Mouse (Mus musculus): ENCODE data around the gene Nfx1.

Nfx1 gene

DNA sequence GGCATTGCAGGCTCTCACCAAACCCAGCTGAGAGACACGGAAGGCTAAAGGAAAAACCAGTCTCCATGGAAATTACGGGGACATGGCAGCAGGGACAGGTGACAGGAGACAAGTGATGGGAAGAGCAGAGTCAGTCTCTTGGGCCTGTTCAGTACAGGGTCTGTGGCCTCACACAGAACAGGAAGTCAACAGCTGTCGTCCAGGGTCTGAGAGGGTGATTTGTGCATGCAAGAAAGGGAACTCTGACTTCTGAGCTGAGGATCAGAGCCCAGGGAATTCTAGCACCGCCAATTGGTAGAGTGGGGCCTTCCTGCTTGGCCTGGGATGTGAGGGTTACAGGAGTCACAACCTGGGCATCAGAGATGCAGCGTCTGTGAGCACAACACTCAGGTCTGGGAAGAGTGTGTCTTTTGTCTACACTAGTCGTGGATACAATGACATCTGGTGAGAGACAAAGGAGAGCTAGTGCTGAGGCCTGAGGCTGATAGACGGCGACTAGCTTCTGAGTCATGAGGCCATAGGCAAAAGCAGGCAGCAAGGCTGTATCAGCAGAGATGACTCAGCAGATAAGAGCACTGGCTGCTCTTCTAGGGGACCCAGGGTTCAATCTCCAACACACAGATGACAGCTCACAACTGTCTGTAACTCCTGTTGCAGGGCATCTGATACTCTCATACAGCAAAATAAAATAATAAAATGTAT is 55.5 kb downstream of the Nfx1 start:
- no peak for TF ChIP-seq NANOG (IDR thresholded peaks at IDR 0.05; ENCODE audit: borderline replicate concordance, low read length)
- TF ChIP-seq POU5F1 (IDR thresholded peaks at IDR 0.05; ENCODE audit: borderline replicate concordance, low read length) = no peak
- TF ChIP-seq CTCF (conservative IDR thresholded peaks at IDR 0.05; ENCODE audit: low read length) = no peak
- Histone ChIP-seq H3K36me3 (ENCODE audit: insufficient read depth, low read length) (peaks cover 77% of the 10 kb centered on the region), H3K4me3 (replicated peaks; ENCODE audit: low read length) (no peak overlapping the region), H3K9me3 (ENCODE audit: low read length) (no peaks in the 10 kb centered on the region), H3K27me3 (ENCODE audit: insufficient read depth, low read length) (no peaks in the 10 kb centered on the region), H3K4me1 (replicated peaks; ENCODE audit: low read depth, low read length) (peaks cover 50% of the 10 kb centered on the region)

DNA sequence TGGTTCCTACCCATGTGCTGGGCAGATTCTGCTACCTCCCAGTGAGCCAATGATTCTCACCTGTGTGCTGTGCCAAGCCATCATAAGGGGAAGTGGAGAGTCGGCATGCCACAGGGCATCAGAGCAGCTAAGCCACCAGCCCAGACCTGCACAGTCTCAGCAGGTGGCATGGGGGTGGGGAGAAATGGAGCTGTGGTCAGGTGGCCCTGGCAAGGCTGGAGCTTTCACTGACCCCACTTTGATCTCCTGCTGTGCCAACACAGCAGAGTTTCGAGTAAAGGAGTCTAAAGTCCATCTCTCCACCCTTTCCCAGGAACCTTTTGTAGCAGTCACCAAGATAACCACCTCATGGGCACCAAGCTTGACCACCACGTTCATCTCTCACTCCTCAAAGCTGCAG is 57.2 kb downstream of the Nfx1 start:
- peaks cover 61% of the 10 kb centered on the region for H3K36me3 ChIP-seq (ENCODE audit: insufficient read depth, low read length)
- H3K4me3 ChIP-seq (replicated peaks; ENCODE audit: low read length) = no peak overlapping the region
- no peaks in the 10 kb centered on the region for H3K27me3 ChIP-seq (ENCODE audit: insufficient read depth, low read length)
- TF ChIP-seq NANOG (IDR thresholded peaks at IDR 0.05; ENCODE audit: borderline replicate concordance, low read length) (no peak), CTCF (conservative IDR thresholded peaks at IDR 0.05; ENCODE audit: low read length) (no peak), POU5F1 (IDR thresholded peaks at IDR 0.05; ENCODE audit: borderline replicate concordance, low read length) (no peak)
- H3K4me1 ChIP-seq (replicated peaks; ENCODE audit: low read depth, low read length) = peaks cover 65% of the 10 kb centered on the region
- no peaks in the 10 kb centered on the region for H3K9me3 ChIP-seq (ENCODE audit: low read length)

DNA sequence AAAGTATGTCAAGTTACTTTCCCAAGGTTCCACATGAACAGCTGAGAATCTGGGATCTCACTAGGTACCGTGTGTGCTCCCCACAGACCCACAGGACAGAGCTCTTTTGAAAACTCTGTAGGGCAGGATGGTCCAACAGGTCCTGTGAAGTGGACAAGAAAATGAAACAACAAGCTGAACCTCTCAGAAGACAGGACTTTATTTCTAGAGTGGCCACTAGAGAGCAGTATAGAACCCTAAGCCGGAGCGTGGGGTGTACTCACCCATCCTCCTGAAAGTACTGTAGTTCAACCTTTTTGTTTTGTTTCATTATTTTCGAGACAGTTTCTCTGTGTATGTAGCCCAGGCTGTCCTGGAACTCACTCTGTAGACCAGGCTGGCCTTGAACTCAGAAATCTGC is 57.6 kb downstream of the Nfx1 start:
- no peak overlapping the region for H3K4me3 ChIP-seq (replicated peaks; ENCODE audit: low read length)
- peaks cover 62% of the 10 kb centered on the region for H3K4me1 ChIP-seq (replicated peaks; ENCODE audit: low read depth, low read length)
- TF ChIP-seq CTCF (conservative IDR thresholded peaks at IDR 0.05; ENCODE audit: low read length) = peak; percentile 63
- TF ChIP-seq NANOG (IDR thresholded peaks at IDR 0.05; ENCODE audit: borderline replicate concordance, low read length) = no peak
- no peak for TF ChIP-seq POU5F1 (IDR thresholded peaks at IDR 0.05; ENCODE audit: borderline replicate concordance, low read length)
- H3K9me3 ChIP-seq (ENCODE audit: low read length) = no peaks in the 10 kb centered on the region
- peaks cover 58% of the 10 kb centered on the region for H3K36me3 ChIP-seq (ENCODE audit: insufficient read depth, low read length)
- H3K27me3 ChIP-seq (ENCODE audit: insufficient read depth, low read length) = no peaks in the 10 kb centered on the region

DNA sequence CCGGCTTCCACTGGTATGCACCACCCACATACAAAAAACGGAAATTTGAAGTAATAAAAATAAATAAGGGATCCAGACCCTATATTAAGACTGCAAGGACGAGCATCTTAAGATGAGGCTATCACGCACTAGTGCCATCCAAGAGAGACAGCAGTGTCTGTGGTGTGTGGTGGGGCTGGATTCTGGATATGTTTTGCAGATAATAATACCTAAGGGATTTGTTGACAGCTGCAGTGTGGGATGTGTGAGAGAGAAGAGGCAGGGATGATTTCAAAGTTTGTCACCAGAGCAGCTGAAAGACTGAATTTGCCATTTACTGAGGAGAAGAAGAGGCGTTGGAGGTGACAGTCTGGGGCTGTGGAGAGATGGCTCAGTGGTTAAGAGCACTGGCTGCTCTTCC is 58.7 kb downstream of the Nfx1 start:
- Histone ChIP-seq H3K4me1 (replicated peaks; ENCODE audit: low read depth, low read length) (peaks cover 52% of the 10 kb centered on the region), H3K36me3 (ENCODE audit: insufficient read depth, low read length) (peaks cover 47% of the 10 kb centered on the region), H3K9me3 (ENCODE audit: low read length) (no peaks in the 10 kb centered on the region), H3K27me3 (ENCODE audit: insufficient read depth, low read length) (no peaks in the 10 kb centered on the region), H3K4me3 (replicated peaks; ENCODE audit: low read length) (no peak overlapping the region)
- no peak for TF ChIP-seq NANOG (IDR thresholded peaks at IDR 0.05; ENCODE audit: borderline replicate concordance, low read length)
- no peak for TF ChIP-seq POU5F1 (IDR thresholded peaks at IDR 0.05; ENCODE audit: borderline replicate concordance, low read length)
- TF ChIP-seq CTCF (conservative IDR thresholded peaks at IDR 0.05; ENCODE audit: low read length) = no peak

DNA sequence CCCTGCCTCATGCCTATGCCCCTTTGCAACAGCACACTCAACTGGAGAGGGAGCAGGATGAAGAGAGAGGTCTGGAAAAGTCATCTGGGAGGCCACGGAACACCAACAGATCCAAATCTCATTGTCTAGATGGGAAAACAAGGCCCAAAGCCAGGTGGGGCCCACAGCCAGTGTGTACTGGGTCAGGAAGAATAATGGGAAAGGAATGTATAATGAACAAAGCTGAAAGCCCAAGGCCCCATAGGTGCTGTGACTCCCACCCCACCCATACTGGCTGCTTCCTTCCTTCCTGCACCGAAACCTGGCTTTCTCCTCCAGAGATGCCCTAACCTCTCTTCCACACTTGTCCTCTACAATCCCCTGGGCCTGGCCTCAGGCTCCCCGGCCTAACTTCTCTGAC is 60.5 kb downstream of the Nfx1 start:
- Histone ChIP-seq H3K27me3 (ENCODE audit: insufficient read depth, low read length) (no peaks in the 10 kb centered on the region), H3K9me3 (ENCODE audit: low read length) (no peaks in the 10 kb centered on the region), H3K4me1 (replicated peaks; ENCODE audit: low read depth, low read length) (peaks cover 46% of the 10 kb centered on the region), H3K36me3 (ENCODE audit: insufficient read depth, low read length) (peaks cover 29% of the 10 kb centered on the region), H3K4me3 (replicated peaks; ENCODE audit: low read length) (no peak overlapping the region)
- TF ChIP-seq NANOG (IDR thresholded peaks at IDR 0.05; ENCODE audit: borderline replicate concordance, low read length) = no peak
- no peak for TF ChIP-seq CTCF (conservative IDR thresholded peaks at IDR 0.05; ENCODE audit: low read length)
- TF ChIP-seq POU5F1 (IDR thresholded peaks at IDR 0.05; ENCODE audit: borderline replicate concordance, low read length) = no peak

DNA sequence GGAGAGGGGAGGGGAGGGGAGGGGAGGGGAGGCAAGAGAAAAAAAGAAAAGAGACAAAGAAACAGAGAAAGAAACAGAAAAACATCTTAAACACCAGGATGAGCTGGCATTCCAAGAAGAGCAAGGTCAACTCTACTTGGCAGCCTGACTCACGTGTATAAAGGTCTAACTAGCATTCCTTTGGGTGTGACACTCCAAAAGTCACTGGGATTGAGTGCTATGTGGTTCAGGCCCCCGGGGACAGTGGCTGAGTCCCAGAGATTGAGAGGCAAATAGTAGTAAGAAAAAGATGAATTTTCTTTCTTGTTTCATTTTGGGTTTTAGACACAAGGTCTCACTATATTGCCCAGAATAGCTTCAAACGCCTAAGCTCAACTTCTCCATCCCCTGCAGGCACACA is 67.2 kb downstream of the Nfx1 start:
- H3K36me3 ChIP-seq (ENCODE audit: insufficient read depth, low read length) = no peaks in the 10 kb centered on the region
- no peaks in the 10 kb centered on the region for H3K27me3 ChIP-seq (ENCODE audit: insufficient read depth, low read length)
- no peaks in the 10 kb centered on the region for H3K9me3 ChIP-seq (ENCODE audit: low read length)
- TF ChIP-seq CTCF (conservative IDR thresholded peaks at IDR 0.05; ENCODE audit: low read length) (no peak), POU5F1 (IDR thresholded peaks at IDR 0.05; ENCODE audit: borderline replicate concordance, low read length) (no peak), NANOG (IDR thresholded peaks at IDR 0.05; ENCODE audit: borderline replicate concordance, low read length) (no peak)
- H3K4me1 ChIP-seq (replicated peaks; ENCODE audit: low read depth, low read length) = peaks cover 7% of the 10 kb centered on the region
- H3K4me3 ChIP-seq (replicated peaks; ENCODE audit: low read length) = no peak overlapping the region

DNA sequence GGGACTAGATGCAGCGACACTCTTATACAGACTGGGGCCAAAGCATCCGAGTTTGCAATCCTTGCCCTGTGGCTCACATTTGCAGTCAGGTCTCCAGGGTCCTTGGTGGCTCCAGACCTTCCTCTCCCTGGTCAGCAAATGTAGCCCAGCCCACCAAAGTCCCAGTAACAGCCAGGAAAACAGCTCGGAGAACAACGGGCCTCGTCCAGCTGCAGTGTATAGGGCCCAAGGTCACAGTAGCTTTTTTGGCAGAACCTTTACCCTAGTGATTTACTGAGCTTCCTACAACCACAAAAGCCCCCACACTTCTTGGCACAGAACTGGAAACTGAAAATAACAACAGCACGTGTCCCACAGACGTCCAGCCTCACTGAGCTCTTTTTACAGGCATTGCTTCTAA is 70.3 kb downstream of the Nfx1 start:
- Histone ChIP-seq H3K36me3 (ENCODE audit: insufficient read depth, low read length) (no peaks in the 10 kb centered on the region), H3K4me1 (replicated peaks; ENCODE audit: low read depth, low read length) (no peaks in the 10 kb centered on the region; the same call in 1 of the 2 replicates), H3K27me3 (ENCODE audit: insufficient read depth, low read length) (peaks cover 7% of the 10 kb centered on the region; the same call in 1 of the 2 replicates), H3K4me3 (replicated peaks; ENCODE audit: low read length) (no peak overlapping the region), H3K9me3 (ENCODE audit: low read length) (no peaks in the 10 kb centered on the region)
- TF ChIP-seq POU5F1 (IDR thresholded peaks at IDR 0.05; ENCODE audit: borderline replicate concordance, low read length) (no peak), CTCF (conservative IDR thresholded peaks at IDR 0.05; ENCODE audit: low read length) (no peak), NANOG (IDR thresholded peaks at IDR 0.05; ENCODE audit: borderline replicate concordance, low read length) (no peak)

DNA sequence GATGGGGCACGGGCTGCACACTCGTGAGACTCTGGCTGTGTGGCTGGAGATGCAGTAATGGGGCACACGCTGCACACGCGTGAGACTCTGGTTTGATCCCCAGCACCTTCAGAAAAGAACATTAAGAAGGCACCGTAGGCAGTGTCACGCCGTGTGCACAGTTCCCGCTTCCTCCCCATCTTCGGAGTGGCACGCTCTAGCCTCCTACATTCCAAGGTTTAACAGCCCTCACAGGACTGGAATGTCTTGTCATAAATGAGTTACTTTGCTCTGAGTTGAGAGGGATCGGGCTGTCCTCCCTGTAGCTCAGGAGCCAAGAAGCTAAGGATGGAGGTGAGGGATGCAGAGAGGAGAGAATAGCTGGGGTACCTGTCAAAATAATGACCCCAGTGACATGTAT is 72.2 kb downstream of the Nfx1 start:
- TF ChIP-seq CTCF (conservative IDR thresholded peaks at IDR 0.05; ENCODE audit: low read length) (no peak), POU5F1 (IDR thresholded peaks at IDR 0.05; ENCODE audit: borderline replicate concordance, low read length) (no peak), NANOG (IDR thresholded peaks at IDR 0.05; ENCODE audit: borderline replicate concordance, low read length) (no peak)
- H3K4me3 ChIP-seq (replicated peaks; ENCODE audit: low read length) = no peak overlapping the region
- peaks cover 3% of the 10 kb centered on the region for H3K4me1 ChIP-seq (replicated peaks; ENCODE audit: low read depth, low read length)
- no peaks in the 10 kb centered on the region for H3K36me3 ChIP-seq (ENCODE audit: insufficient read depth, low read length)
- H3K27me3 ChIP-seq (ENCODE audit: insufficient read depth, low read length) = peaks cover 7% of the 10 kb centered on the region; the same call in 1 of the 2 replicates
- no peaks in the 10 kb centered on the region for H3K9me3 ChIP-seq (ENCODE audit: low read length)

DNA sequence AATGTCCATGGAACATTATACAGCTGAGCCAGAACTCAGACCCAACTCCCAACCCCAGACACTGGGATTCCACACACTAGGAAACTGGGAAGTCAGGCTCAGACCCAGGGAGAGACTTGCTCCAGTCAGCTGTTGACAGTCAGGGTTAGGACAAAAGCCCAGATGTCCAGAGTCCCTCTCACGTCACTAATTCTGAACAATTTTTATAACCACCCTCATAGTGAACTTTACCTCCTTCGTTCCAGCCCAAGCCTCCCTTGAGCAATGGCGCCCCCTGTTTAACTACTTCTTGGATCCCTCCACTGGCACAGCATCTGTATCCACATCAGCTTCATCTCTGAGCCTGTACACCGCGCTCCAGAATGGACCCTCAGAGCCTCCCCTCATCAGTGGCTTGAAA is 73.3 kb downstream of the Nfx1 start:
- no peak for TF ChIP-seq NANOG (IDR thresholded peaks at IDR 0.05; ENCODE audit: borderline replicate concordance, low read length)
- peak; percentile 22; the same call in 1 of the 2 replicates for TF ChIP-seq CTCF (conservative IDR thresholded peaks at IDR 0.05; ENCODE audit: low read length)
- TF ChIP-seq POU5F1 (IDR thresholded peaks at IDR 0.05; ENCODE audit: borderline replicate concordance, low read length) = no peak
- Histone ChIP-seq H3K9me3 (ENCODE audit: low read length) (no peaks in the 10 kb centered on the region), H3K4me3 (replicated peaks; ENCODE audit: low read length) (no peak overlapping the region), H3K4me1 (replicated peaks; ENCODE audit: low read depth, low read length) (peaks cover 10% of the 10 kb centered on the region), H3K27me3 (ENCODE audit: insufficient read depth, low read length) (peaks cover 7% of the 10 kb centered on the region; the same call in 1 of the 2 replicates), H3K36me3 (ENCODE audit: insufficient read depth, low read length) (no peaks in the 10 kb centered on the region)
